ENCODE assay signal across 19 mouse cellular contexts in the genomic region with DNA sequence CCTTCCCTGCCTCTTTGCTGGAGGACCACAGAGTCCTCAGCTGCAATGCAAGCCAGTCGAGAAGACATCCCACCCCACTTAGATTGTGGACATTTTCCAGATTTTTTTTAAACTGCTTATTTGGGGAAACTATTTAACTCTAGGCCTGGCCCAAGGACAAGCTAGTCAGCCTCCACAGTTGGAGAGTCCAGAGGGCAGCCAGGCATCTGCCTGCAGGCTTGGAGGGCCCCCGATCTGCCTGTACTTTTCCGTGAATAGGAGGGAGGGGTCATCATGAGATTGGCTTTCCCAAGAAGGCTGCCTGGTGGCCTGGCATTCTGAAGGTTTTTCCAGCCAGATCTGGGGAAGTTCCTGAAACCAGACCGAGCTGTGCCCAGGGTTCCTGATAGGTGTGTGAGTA. TPM values are rescaled to one million over a fixed set of nuclear protein-coding genes. Genes with fewer than 3 reads are reported as not detected.
DNase-seq lines count a peak whose midpoint lies in the region; ATAC-seq and TF ChIP-seq lines count a peak whose summit lies in the region.
"Had no signal": no experiment of that assay in that cellular context is flagged by ENCODE, and none has a peak within 500 bp of the region (broad histone marks: within the 10 kb centered on the region; RNA-seq: fewer than 3 reads in every experiment).

No protein-coding gene starts in this region.

- WGBS in heart, embryonic 15.5 days: 64% methylated on average over 4 of the region's 4 CpGs
- WGBS in lung, embryonic 14.5 days: 69% methylated on average over 4 of the region's 4 CpGs
- WGBS in stomach, embryonic 16.5 days: 54% methylated on average over 4 of the region's 4 CpGs
- WGBS in stomach, postnatal 0 days: 46% methylated on average over 4 of the region's 4 CpGs
- 47% methylated on average over 4 of the region's 4 CpGs for WGBS in limb, embryonic 15.5 days

- H3K27ac ChIP-seq in heart, embryonic 15.5 days: no peak overlapping the region
- H3K27ac ChIP-seq in lung, embryonic 14.5 days (ENCODE audit: low read depth): no peak overlapping the region
- H3K27ac ChIP-seq in stomach, embryonic 16.5 days (ENCODE audit: low read length): no peak overlapping the region
- H3K27ac ChIP-seq in stomach, postnatal 0 days (replicated peaks): no peak overlapping the region
- no peak overlapping the region for H3K27ac ChIP-seq in limb, embryonic 15.5 days
- H3K27ac ChIP-seq: embryonic facial prominence, embryonic 13.5 days; forebrain, embryonic 10.5 days; gastrocnemius, adult 2 months; heart, embryonic 13.5 days; hindbrain, embryonic 12.5 days had no signal

- TF ChIP-seq CTCF in lung, embryonic 14.5 days (IDR thresholded peaks at IDR 0.05; ENCODE audit: low read depth): no peak
- TF ChIP-seq CTCF in stomach, postnatal 0 days (IDR thresholded peaks at IDR 0.05; ENCODE audit: low read depth): no peak

- H3K27me3 ChIP-seq in heart, embryonic 15.5 days: no peaks in the 10 kb centered on the region
- H3K27me3 ChIP-seq in lung, embryonic 14.5 days (ENCODE audit: insufficient read depth, low read length): no peaks in the 10 kb centered on the region
- H3K27me3 ChIP-seq in stomach, embryonic 16.5 days (ENCODE audit: control insufficient read depth, insufficient read depth, low read length): no peaks in the 10 kb centered on the region
- H3K27me3 ChIP-seq in stomach, postnatal 0 days (ENCODE audit: control insufficient read depth, insufficient read depth, low read length): no peaks in the 10 kb centered on the region
- H3K27me3 ChIP-seq in limb, embryonic 15.5 days: no peaks in the 10 kb centered on the region
- H3K27me3 ChIP-seq: CH12.LX; embryonic facial prominence, embryonic 13.5 days; heart, embryonic 13.5 days; hindbrain, embryonic 12.5 days had no signal

- H3K4me2 ChIP-seq in heart, embryonic 15.5 days: no peak overlapping the region
- H3K4me2 ChIP-seq in lung, embryonic 14.5 days: no peak overlapping the region
- no peak overlapping the region for H3K4me2 ChIP-seq in stomach, embryonic 16.5 days (ENCODE audit: low read depth, low read length)
- no peak overlapping the region for H3K4me2 ChIP-seq in stomach, postnatal 0 days (replicated peaks; ENCODE audit: low read depth)
- H3K4me2 ChIP-seq in limb, embryonic 15.5 days: no peak overlapping the region
- H3K4me2 ChIP-seq: embryonic facial prominence, embryonic 13.5 days; heart, embryonic 13.5 days; hindbrain, embryonic 12.5 days had no signal

- H3K9ac ChIP-seq in heart, embryonic 15.5 days: no peak overlapping the region
- no peak overlapping the region for H3K9ac ChIP-seq in lung, embryonic 14.5 days
- no peak overlapping the region for H3K9ac ChIP-seq in stomach, embryonic 16.5 days (ENCODE audit: low read length)
- no peak overlapping the region for H3K9ac ChIP-seq in stomach, postnatal 0 days (ENCODE audit: low read length)
- H3K9ac ChIP-seq in limb, embryonic 15.5 days: no peak overlapping the region
- H3K9ac ChIP-seq: embryonic facial prominence, embryonic 13.5 days; heart, embryonic 13.5 days; hindbrain, embryonic 12.5 days had no signal

- DNase-seq in heart, adult 18-20 months: no peak
- DNase-seq in lung, embryonic 14.5 days: peak; percentile 17
- no peak for DNase-seq in lung, postnatal 14 days
- DNase-seq in stomach, postnatal 0 days (ENCODE audit: low spot score): no peak
- DNase-seq in layer of hippocampus, adult 9-10 months (ENCODE audit: low spot score): no peak
- DNase-seq: cerebellum, adult 11 months; gastrocnemius, adult 2 months; gastrocnemius, postnatal 25 days had no signal

- H3K36me3 ChIP-seq in heart, embryonic 15.5 days: no peaks in the 10 kb centered on the region
- no peaks in the 10 kb centered on the region for H3K36me3 ChIP-seq in lung, embryonic 14.5 days (ENCODE audit: insufficient read depth)
- H3K36me3 ChIP-seq in stomach, embryonic 16.5 days (ENCODE audit: control insufficient read depth, insufficient read depth, low read length): no peaks in the 10 kb centered on the region
- H3K36me3 ChIP-seq in stomach, postnatal 0 days (ENCODE audit: control insufficient read depth, insufficient read depth, low read length): no peaks in the 10 kb centered on the region
- no peaks in the 10 kb centered on the region for H3K36me3 ChIP-seq in limb, embryonic 15.5 days
- H3K36me3 ChIP-seq: embryonic facial prominence, embryonic 13.5 days; forebrain, embryonic 10.5 days; heart, embryonic 13.5 days; hindbrain, embryonic 12.5 days had no signal

- no peaks in the 10 kb centered on the region for H3K9me3 ChIP-seq in heart, embryonic 15.5 days (replicated peaks)
- H3K9me3 ChIP-seq in lung, embryonic 14.5 days (ENCODE audit: low read depth, low read length): no peaks in the 10 kb centered on the region
- H3K9me3 ChIP-seq in stomach, embryonic 16.5 days (replicated peaks; ENCODE audit: control insufficient read depth, low read length): no peaks in the 10 kb centered on the region
- H3K9me3 ChIP-seq in stomach, postnatal 0 days (ENCODE audit: control insufficient read depth, low read length): no peaks in the 10 kb centered on the region
- no peaks in the 10 kb centered on the region for H3K9me3 ChIP-seq in limb, embryonic 15.5 days
- H3K9me3 ChIP-seq: embryonic facial prominence, embryonic 13.5 days; forebrain, embryonic 10.5 days; heart, embryonic 13.5 days; hindbrain, embryonic 12.5 days had no signal

- no peak overlapping the region for H3K4me3 ChIP-seq in heart, embryonic 15.5 days
- H3K4me3 ChIP-seq in lung, embryonic 14.5 days (ENCODE audit: low read depth, low read length): no peak overlapping the region
- H3K4me3 ChIP-seq in stomach, embryonic 16.5 days (replicated peaks; ENCODE audit: low read length): no peak overlapping the region
- no peak overlapping the region for H3K4me3 ChIP-seq in stomach, postnatal 0 days (ENCODE audit: low read depth, low read length)
- H3K4me3 ChIP-seq in limb, embryonic 15.5 days: no peak overlapping the region
- H3K4me3 ChIP-seq: embryonic facial prominence, embryonic 13.5 days; erythroblast, embryonic 14.5 days; forebrain, embryonic 10.5 days; gastrocnemius, adult 2 months; heart, embryonic 13.5 days; hindbrain, embryonic 12.5 days had no signal

- ATAC-seq in heart, embryonic 15.5 days (replicated peaks; ENCODE audit: insufficient number of reproducible peaks, insufficient read depth, low FRiP score, low read depth): 0 out of 2 replicates have a peak, but pooled peaks have one; percentile 6
- ATAC-seq in lung, embryonic 14.5 days (ENCODE audit: insufficient read depth): no peak
- peak; percentile 35; the same call in 1 of the 2 replicates for ATAC-seq in stomach, embryonic 16.5 days (ENCODE audit: insufficient read depth, low FRiP score)
- no peak for ATAC-seq in stomach, postnatal 0 days (ENCODE audit: low FRiP score, low TSS enrichment)
- 0 out of 2 replicates have a peak, but pooled peaks have one; percentile 56 for ATAC-seq in limb, embryonic 15.5 days (ENCODE audit: insufficient number of reproducible peaks, low FRiP score, low TSS enrichment, low read depth)
- ATAC-seq: forebrain, embryonic 14.5 days; hindbrain, embryonic 16.5 days had no signal

- peaks cover 3% of the 10 kb centered on the region; the same call in 1 of the 2 replicates for H3K4me1 ChIP-seq in heart, embryonic 15.5 days (replicated peaks)
- no peaks in the 10 kb centered on the region for H3K4me1 ChIP-seq in lung, embryonic 14.5 days (ENCODE audit: insufficient read depth)
- no peaks in the 10 kb centered on the region for H3K4me1 ChIP-seq in stomach, embryonic 16.5 days (ENCODE audit: control insufficient read depth, insufficient read depth, low read length)
- peaks cover 3% of the 10 kb centered on the region; the same call in 1 of the 2 replicates for H3K4me1 ChIP-seq in stomach, postnatal 0 days (replicated peaks; ENCODE audit: control insufficient read depth, insufficient read depth)
- H3K4me1 ChIP-seq in limb, embryonic 15.5 days: peaks cover 36% of the 10 kb centered on the region
- H3K4me1 ChIP-seq: forebrain, embryonic 10.5 days; hindbrain, embryonic 12.5 days had no signal

- no peak for TF ChIP-seq EP300 in stomach, postnatal 0 days (optimal IDR thresholded peaks at IDR 0.05)

RNA-seq across cellular contexts. Expression of gene Tspan2, which starts 33.0 kb away (rescaled TPM):
- 22.5 and 23.1 TPM in 2 replicates for polyA plus RNA-seq in heart, embryonic 15.5 days (2015; fragmentation: Nextera tagmentation; extraction: Ambion mirVana)
- total RNA-seq in heart, adult 18-20 months (2021): 1 to 10 TPM; 8.1 to 9.9 TPM
- polyA plus RNA-seq in lung, embryonic 14.5 days (2014; fragmentation: Nextera tagmentation; extraction: Ambion mirVana): 14.5 and 16.2 TPM in 2 replicates
- 26.3 and 29.5 TPM in 2 replicates for polyA plus RNA-seq in stomach, embryonic 16.5 days (2015; fragmentation: Nextera tagmentation; extraction: Ambion mirVana)
- polyA plus RNA-seq in stomach, postnatal 0 days (2015; fragmentation: Nextera tagmentation; extraction: Ambion mirVana): 20.7 and 21.3 TPM in 2 replicates
- 7.2 and 8.0 TPM in 2 replicates for polyA plus RNA-seq in limb, embryonic 15.5 days (2015; fragmentation: Nextera tagmentation; extraction: Ambion mirVana)
- polyA plus RNA-seq: erythroblast, embryonic 14.5 days had no signal

Comparison
In these comparisons a context has a peak if more than half of its experiments do, and no peak if none do; other contexts are left out.
1. ATAC-seq: peak in heart, embryonic 15.5 days (single experiment), stomach, embryonic 16.5 days (single experiment) and limb, embryonic 15.5 days (single experiment); none in lung, embryonic 14.5 days (single experiment) and stomach, postnatal 0 days (single experiment).